Mouse (Mus musculus): Measurements from ENCODE around the gene Fam216a.

Fam216a gene

GRCm38 (mm10) chr5:122390671-122391070 lies 18.5 kb upstream of the Fam216a start:
- no peak for DNase-seq (ENCODE audit: low spot score)

- DNase-seq (ENCODE audit: low spot score), result no peak
Observed at GRCm38 (mm10) chr5:122390006-122390405, 17.8 kb upstream of the Fam216a start.

GRCm38 (mm10) chr5:122379374-122380155 lies 7.4 kb upstream of the Fam216a start:
- peak; percentile 83 for DNase-seq (ENCODE audit: low spot score)

- no peak for DNase-seq (ENCODE audit: low spot score)
Observed at GRCm38 (mm10) chr5:122378171-122378570, 6.0 kb upstream of the Fam216a start.

GRCm38 (mm10) chr5:122377101-122377833 lies 5.1 kb upstream of the Fam216a start:
- no peak for DNase-seq (ENCODE audit: low spot score)

- DNase-seq (ENCODE audit: low spot score), result no peak
Observed at GRCm38 (mm10) chr5:122372878-122373277, 714 bp upstream of the Fam216a start.

- DNase-seq (ENCODE audit: low spot score), result peak; percentile 75
Observed at GRCm38 (mm10) chr5:122371591-122372191, 473 bp downstream of the Fam216a start, which contains the start of gene Gpn3. Gpn3 (plus strand) TSS chr5:122371876.

GRCm38 (mm10) chr5:122354492-122355067 lies 17.6 kb downstream of the Fam216a start:
- no peak for DNase-seq (ENCODE audit: low spot score)

GRCm38 (mm10) chr5:122353807-122354491 lies 18.2 kb downstream of the Fam216a start, which contains the start of the genes Rad9b and Vps29:
Rad9b (minus strand) TSS chr5:122354233.
Vps29 (plus strand) TSS chr5:122354369.
- DNase-seq (ENCODE audit: low spot score), result peak; percentile 100

- no peak for DNase-seq (ENCODE audit: low spot score)
Observed at GRCm38 (mm10) chr5:122345777-122346176, 26.4 kb downstream of the Fam216a start.

GRCm38 (mm10) chr5:122344260-122344659 lies 27.9 kb downstream of the Fam216a start:
- peak; percentile 88 for DNase-seq (ENCODE audit: low spot score)

GRCm38 (mm10) chr5:122343768-122344167 lies 28.4 kb downstream of the Fam216a start:
- DNase-seq (ENCODE audit: low spot score), result no peak

GRCm38 (mm10) chr5:122342874-122343273 lies 29.3 kb downstream of the Fam216a start:
- no peak for DNase-seq (ENCODE audit: low spot score)

- no peak for DNase-seq (ENCODE audit: low spot score)
Observed at GRCm38 (mm10) chr5:122336554-122337294, 35.4 kb downstream of the Fam216a start.

GRCm38 (mm10) chr5:122334682-122335081 lies 37.5 kb downstream of the Fam216a start:
- no peak for DNase-seq (ENCODE audit: low spot score)

- no peak for DNase-seq (ENCODE audit: low spot score)
Observed at GRCm38 (mm10) chr5:122330269-122330668, 41.9 kb downstream of the Fam216a start.

GRCm38 (mm10) chr5:122327283-122327682 lies 44.9 kb downstream of the Fam216a start:
- no peak for DNase-seq (ENCODE audit: low spot score)

- no peak for DNase-seq (ENCODE audit: low spot score)
Observed at GRCm38 (mm10) chr5:122325477-122325876, 46.7 kb downstream of the Fam216a start.

- DNase-seq (ENCODE audit: low spot score), result no peak
Observed at GRCm38 (mm10) chr5:122324608-122325431, 47.3 kb downstream of the Fam216a start.

- no peak for DNase-seq (ENCODE audit: low spot score)
Observed at GRCm38 (mm10) chr5:122323523-122323922, 48.6 kb downstream of the Fam216a start.

Measured in testis, postnatal 10 days (tissue).